Mouse (Mus musculus) heart, embryonic 14.5 days (tissue): ENCODE measurements around the gene Ccdc12. TPM values are rescaled to one million over a fixed set of nuclear protein-coding genes. Genes with fewer than 3 reads are reported as not detected.
A peak's percentile ranks its signal among the peaks of the same experiment; 100 is the strongest.

Experiments
- ATAC-seq: fragments of 200-750 bp; cut with Nextera tagmentation; 2 replicates; pipeline ENCODE4 v1.8.0; 2017; ENCODE audit warnings: low read depth, moderate TSS enrichment; ENCODE audit not compliant: insufficient number of reproducible peaks, insufficient read depth, low FRiP score
- H3K27ac ChIP-seq, 2 experiments: fragments of 200-500 bp in 1 of 2; fragments of 300-500 bp in 1 of 2; sonication (generic) in 1 of 2; replicated peaks in 1 of 2; 2 replicates each; pipeline ENCODE4 v1.5.1; 2012 to 2014; ENCODE audit warnings: low read depth in 2 of 2, low read length in 2 of 2, control low read depth in 1 of 2, mild to moderate bottlenecking in 1 of 2, mixed read lengths in 1 of 2; ENCODE audit not compliant: control insufficient read depth in 1 of 2, insufficient read depth in 1 of 2
- H3K27me3 ChIP-seq: fragments of 300-500 bp; sonication (generic); 2 replicates; pipeline ENCODE4 v1.6.1; 2014; ENCODE audit warnings: mild to moderate bottlenecking, low read length, control low read depth; ENCODE audit not compliant: control insufficient read depth, insufficient read depth
- H3K36me3 ChIP-seq: fragments of 300-500 bp; sonication (generic); 2 replicates; pipeline ENCODE4 v1.6.1; 2014; ENCODE audit warnings: mild to moderate bottlenecking, control low read depth, low read length, mixed read lengths; ENCODE audit not compliant: control insufficient read depth, insufficient read depth
- H3K4me1 ChIP-seq, 2 experiments: fragments of 200-500 bp in 1 of 2; fragments of 300-500 bp in 1 of 2; sonication (generic) in 1 of 2; 2 replicates each; pipeline ENCODE4 v1.6.1; 2012 to 2014; ENCODE audit warnings: low read length in 2 of 2, control low read depth in 1 of 2, mixed read lengths in 1 of 2; ENCODE audit not compliant: control insufficient read depth in 2 of 2, insufficient read depth in 2 of 2
- H3K4me2 ChIP-seq: fragments of 300-500 bp; sonication (generic); 2 replicates; pipeline ENCODE4 v1.6.1; 2014; ENCODE audit warnings: mild to moderate bottlenecking, low read length
- H3K4me3 ChIP-seq, 2 experiments: fragments of 200-500 bp in 1 of 2; fragments of 300-500 bp in 1 of 2; sonication (generic) in 1 of 2; 2 replicates each; pipeline ENCODE4 v1.5.1; 2012 to 2014; ENCODE audit warnings: low read length in 2 of 2, mild to moderate bottlenecking in 2 of 2, control low read depth in 1 of 2, low read depth in 1 of 2, moderate library complexity in 1 of 2; ENCODE audit not compliant: control insufficient read depth in 1 of 2, insufficient read depth in 1 of 2
- H3K9ac ChIP-seq: fragments of 300-500 bp; sonication (generic); 2 replicates; pipeline ENCODE4 v1.6.1; 2014; ENCODE audit warnings: mild to moderate bottlenecking, low read length
- H3K9me3 ChIP-seq: fragments of 300-500 bp; sonication (generic); 2 replicates; pipeline ENCODE4 v1.6.1; 2016; ENCODE audit warnings: low read length, control low read depth; ENCODE audit not compliant: control insufficient read depth
- WGBS: fragments of 180-500 bp; shearing (Covaris S2); extraction: QIAGEN DNeasy Blood & Tissue Kit; methylation state at CpG from one replicate; pipeline ENCODE4 v1.1.7; 2014; 5-methylcytosine and 5-hydroxymethylcytosine counted together
- polyA plus RNA-seq: library from polyadenylated mRNA; unstranded; fragments of >200 nt; fragmentation: Nextera tagmentation; extraction: Ambion mirVana; gene quantifications from 2 replicates; pipeline ENCODE4 v1.2.1, GENCODE M21; 2014

Gene Ccdc12
- polyA plus RNA-seq, 1 experiment from 2014 or later, result 147 TPM

DNA sequence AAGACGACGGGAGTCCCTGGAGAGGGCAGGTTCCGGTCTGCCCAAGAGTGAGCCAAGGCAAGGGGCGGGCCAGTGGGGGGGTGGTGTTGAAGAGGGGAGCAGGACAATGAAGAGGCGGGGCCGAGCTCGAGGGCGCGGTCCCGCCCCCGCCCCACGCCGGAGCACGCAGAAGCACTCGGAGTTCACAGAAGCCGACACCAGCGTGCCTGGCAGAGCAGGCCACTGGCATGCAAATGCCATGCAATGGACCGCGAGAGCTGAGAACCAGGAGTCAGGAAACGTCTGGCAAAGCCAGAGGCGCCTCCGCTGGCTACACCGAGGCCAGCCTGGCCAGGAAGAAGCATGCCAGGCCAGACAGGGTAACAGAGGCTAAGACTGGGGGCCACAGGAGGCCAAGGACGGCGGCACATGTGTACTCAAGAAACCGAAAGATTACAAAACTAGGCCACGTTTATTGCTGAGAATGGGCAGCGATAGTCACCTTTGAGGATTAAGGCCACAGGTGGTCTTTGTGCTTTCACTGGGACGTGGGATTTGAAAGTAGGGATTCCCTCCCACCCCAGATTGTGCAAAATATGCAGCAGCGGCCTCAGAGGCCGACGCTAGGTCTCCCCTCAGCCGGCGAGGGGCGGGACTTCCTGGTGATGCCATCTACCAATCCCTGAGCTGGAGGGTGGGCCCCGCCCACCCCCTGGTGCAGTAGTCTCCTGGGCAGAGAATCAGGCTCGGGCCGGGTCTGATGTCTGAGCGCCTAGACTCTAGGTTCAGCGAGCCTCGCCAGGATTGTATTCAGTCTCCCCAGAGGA is 31.7 kb upstream of the Ccdc12 start, which contains the start of gene Nradd:
TSS of gene Nradd (minus strand) at position 92 of the 806 bp plus-strand sequence.
- Histone ChIP-seq H3K36me3 (peaks cover 39% of the 10 kb centered on the region), H3K4me2 (peak within 1 kb of the TSS; percentile 99), H3K4me3 (peak within 1 kb of the TSS; percentile 60 to 62), H3K9ac (peak within 1 kb of the TSS; percentile 85), H3K4me1 (peaks cover 0 to 10% of the 10 kb centered on the region in 2 experiments; a peak in 3 of 4 replicates), H3K9me3 (no peaks in the 10 kb centered on the region), H3K27ac (peak within 1 kb of the TSS; percentile 82 to 91), H3K27me3 (0 out of 2 replicates have a peak, but pooled peaks cover 3% of the 10 kb centered on the region)
- peak; percentile 89 for ATAC-seq
- under 1% methylated on average over 41 of the region's 41 CpGs for WGBS

DNA sequence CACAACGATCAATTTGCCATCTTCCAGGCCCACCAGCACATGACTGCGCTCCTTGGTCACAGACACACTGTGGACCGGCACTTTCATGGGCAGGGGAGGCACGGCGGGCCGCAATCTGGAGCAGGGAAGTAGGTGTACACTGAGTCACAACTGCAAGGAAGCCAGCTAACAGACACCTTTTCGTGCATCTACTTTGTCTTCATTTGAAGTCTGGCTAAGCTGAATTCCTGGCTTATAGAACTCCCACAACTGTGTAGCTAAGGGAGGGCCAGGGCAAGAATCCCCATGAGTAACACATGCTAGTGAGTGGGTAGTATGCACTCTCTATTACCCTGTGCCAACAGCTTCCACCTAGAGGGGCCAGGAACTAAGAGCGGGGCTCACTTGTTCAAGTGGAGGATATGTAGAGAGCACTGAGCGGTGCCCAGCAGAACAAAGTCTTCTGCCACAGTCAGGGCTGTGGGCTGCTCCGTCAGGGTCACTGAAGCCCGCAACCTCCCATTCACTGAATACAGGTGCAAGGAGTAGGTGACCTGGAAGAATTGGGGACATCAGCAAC is 30.9 kb upstream of the Ccdc12 start:
- peaks cover 34% of the 10 kb centered on the region for H3K36me3 ChIP-seq
- H3K27me3 ChIP-seq, result 0 out of 2 replicates have a peak, but pooled peaks cover 3% of the 10 kb centered on the region
- peaks cover 0 to 10% of the 10 kb centered on the region in 2 experiments; a peak in 3 of 4 replicates for H3K4me1 ChIP-seq
- peak overlapping the region in 1 of 2 experiments; percentile 91; a peak in 1 of 4 replicates for H3K27ac ChIP-seq
- 67% methylated on average over 11 of the region's 11 CpGs for WGBS
- peak overlapping the region; percentile 99 for H3K4me2 ChIP-seq
- H3K9me3 ChIP-seq, result no peaks in the 10 kb centered on the region
- peak overlapping the region; percentile 85 for H3K9ac ChIP-seq
- peak overlapping the region; percentile 60 to 62 for H3K4me3 ChIP-seq
- no peak for ATAC-seq

DNA sequence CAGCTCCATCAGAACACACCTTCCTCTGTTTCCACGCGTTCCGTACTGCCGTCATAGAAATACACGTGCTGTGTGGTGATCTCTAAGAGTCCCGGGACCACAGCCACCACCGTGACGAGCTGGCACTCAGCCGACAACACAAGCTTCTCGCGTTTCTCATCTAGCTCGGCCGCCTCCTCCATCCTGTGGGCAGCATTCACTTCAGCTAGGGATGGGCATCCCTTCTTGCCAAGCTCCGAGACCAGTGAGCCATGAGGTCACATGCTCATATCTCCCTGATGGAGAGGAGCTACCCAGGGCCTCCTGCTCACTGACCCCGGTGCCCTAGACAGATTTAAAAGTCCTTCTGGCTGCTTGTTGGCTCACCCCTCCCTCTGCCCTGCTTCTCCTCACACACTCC is 26.1 kb upstream of the Ccdc12 start:
- no peak for ATAC-seq
- Histone ChIP-seq H3K9ac (no peak overlapping the region), H3K27me3 (0 out of 2 replicates have a peak, but pooled peaks cover 12% of the 10 kb centered on the region), H3K4me2 (no peak overlapping the region), H3K27ac (no peak overlapping the region), H3K4me3 (no peak overlapping the region), H3K36me3 (peaks cover 39% of the 10 kb centered on the region), H3K4me1 (peaks cover 2 to 9% of the 10 kb centered on the region in 2 experiments; a peak in 2 of 4 replicates), H3K9me3 (no peaks in the 10 kb centered on the region)
- 82% methylated on average over 15 of the region's 15 CpGs for WGBS

DNA sequence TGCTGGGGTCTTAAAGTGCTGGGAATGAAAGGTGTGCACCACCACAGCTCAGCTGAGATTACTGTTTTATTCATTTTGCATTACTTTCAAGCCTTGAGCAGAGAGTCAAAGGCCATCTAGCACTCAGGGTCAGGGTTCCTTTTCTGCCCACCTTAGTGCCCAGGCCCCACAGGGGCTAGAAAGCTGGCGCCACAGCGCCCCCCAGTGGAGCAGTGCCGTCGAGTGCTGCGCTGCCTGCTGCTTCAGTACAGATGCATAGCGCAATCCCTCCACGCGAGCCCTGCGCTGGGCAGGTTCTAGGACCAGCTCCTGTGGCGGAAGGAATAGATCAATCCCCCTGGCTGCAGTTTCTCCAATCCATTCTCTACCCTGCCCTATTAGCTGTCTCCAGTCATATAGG is 25.1 kb upstream of the Ccdc12 start:
- Histone ChIP-seq H3K9me3 (no peaks in the 10 kb centered on the region), H3K9ac (no peak overlapping the region), H3K27me3 (peaks cover 14% of the 10 kb centered on the region; the same call in 1 of the 2 replicates), H3K27ac (no peak overlapping the region), H3K4me2 (peak overlapping the region; percentile 57), H3K4me1 (peaks cover 2 to 6% of the 10 kb centered on the region in 2 experiments; a peak in 2 of 4 replicates), H3K36me3 (peaks cover 39% of the 10 kb centered on the region), H3K4me3 (peak overlapping the region in 1 of 2 experiments; percentile 17; a peak in 3 of 4 replicates)
- no peak for ATAC-seq
- WGBS, result 28% methylated on average over 10 of the region's 10 CpGs

DNA sequence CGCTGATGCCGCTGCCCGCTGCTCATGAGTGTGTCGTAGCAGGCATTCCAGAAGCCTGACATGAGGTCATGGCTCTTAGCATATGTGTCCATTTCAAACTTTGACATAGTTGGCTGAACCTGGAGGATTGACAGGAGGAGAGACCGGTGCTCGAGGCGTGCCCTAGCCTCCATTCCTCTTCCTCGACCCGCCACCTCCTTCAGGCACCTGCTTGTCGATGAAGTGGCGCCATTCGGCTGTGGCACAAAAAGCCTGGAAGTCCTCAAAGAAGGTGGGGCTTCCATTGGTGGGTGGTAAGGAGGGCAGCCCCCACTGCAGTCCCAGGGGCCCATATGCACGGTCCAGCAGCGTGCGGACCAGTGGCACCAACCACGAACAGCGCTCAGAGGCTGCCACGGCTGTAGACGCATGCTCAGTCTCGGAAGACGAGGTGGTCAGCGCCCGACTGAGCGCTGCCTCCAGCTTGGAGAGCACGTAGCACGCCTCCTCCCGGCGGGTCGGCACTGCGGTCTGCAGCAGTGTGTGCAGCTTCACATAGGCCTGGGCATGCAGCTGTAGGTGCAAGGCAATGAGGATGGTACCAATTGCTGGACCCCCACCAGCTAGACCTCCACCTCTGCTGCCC is 24.5 kb upstream of the Ccdc12 start:
- 26% methylated on average over 30 of the region's 30 CpGs for WGBS
- no peak overlapping the region for H3K27ac ChIP-seq
- peak overlapping the region; percentile 17 to 19 for H3K4me3 ChIP-seq
- peaks cover 2 to 6% of the 10 kb centered on the region in 2 experiments; a peak in 2 of 4 replicates for H3K4me1 ChIP-seq
- peaks cover 39% of the 10 kb centered on the region for H3K36me3 ChIP-seq
- no peaks in the 10 kb centered on the region for H3K9me3 ChIP-seq
- H3K27me3 ChIP-seq, result peaks cover 14% of the 10 kb centered on the region; the same call in 1 of the 2 replicates
- peak overlapping the region; percentile 57 for H3K4me2 ChIP-seq
- H3K9ac ChIP-seq, result peak overlapping the region; percentile 34; the same call in 1 of the 2 replicates
- no peak; the same call in 1 of the 2 replicates for ATAC-seq

DNA sequence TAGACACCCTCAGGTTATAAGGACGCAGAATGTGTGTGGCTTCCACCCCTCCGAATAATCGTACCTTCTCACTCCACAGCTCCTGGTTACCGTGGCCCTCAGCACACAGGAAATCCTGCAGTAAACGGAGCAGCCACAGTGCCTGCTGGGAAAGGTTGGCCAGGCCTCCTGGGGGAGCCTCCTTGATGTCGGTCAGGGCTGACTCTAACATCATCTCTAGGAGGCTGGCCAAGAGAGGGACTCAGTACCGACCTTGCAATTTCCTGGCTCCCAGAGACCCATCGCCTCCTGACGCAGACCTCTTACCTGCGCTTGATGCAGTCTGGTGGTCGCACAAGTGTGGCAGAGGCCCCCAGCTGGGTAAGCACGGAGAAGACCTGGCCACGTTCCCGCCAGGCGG is 23.6 kb upstream of the Ccdc12 start:
- Histone ChIP-seq H3K4me3 (no peak overlapping the region), H3K27me3 (peaks cover 14% of the 10 kb centered on the region; the same call in 1 of the 2 replicates), H3K9ac (no peak overlapping the region), H3K36me3 (peaks cover 36% of the 10 kb centered on the region), H3K4me1 (peaks cover 2 to 6% of the 10 kb centered on the region in 2 experiments; a peak in 2 of 4 replicates), H3K4me2 (no peak overlapping the region), H3K9me3 (no peaks in the 10 kb centered on the region), H3K27ac (no peak overlapping the region)
- no peak for ATAC-seq
- WGBS, result 83% methylated on average over 15 of the region's 15 CpGs

DNA sequence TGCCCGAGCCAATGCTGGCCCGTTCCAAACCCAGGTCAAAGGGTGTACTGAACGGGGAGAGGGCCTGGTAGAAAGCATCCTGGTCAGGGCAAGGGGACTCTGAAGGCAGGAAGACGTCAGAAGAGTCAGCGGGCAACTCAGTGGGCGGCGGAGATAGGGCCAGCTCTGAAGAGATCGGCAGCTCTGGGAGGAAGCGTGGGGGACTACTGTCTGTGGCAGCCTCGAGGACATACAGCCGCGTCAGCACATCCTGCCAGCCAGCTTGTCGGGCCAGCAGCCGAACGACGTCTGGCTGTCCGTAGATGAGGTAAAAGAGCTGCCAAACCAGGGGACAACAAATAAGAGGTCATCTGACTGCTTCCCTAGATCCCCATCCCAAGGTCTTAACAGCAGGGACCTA is 22.4 kb upstream of the Ccdc12 start:
- no peak overlapping the region for H3K9ac ChIP-seq
- WGBS, result 67% methylated on average over 17 of the region's 17 CpGs
- no peak for ATAC-seq
- no peak overlapping the region for H3K27ac ChIP-seq
- H3K36me3 ChIP-seq, result peaks cover 28% of the 10 kb centered on the region
- no peak overlapping the region for H3K4me3 ChIP-seq
- peaks cover 14% of the 10 kb centered on the region; the same call in 1 of the 2 replicates for H3K27me3 ChIP-seq
- H3K4me1 ChIP-seq, result peaks cover 2 to 6% of the 10 kb centered on the region in 2 experiments; a peak in 2 of 4 replicates
- H3K4me2 ChIP-seq, result no peak overlapping the region
- no peaks in the 10 kb centered on the region for H3K9me3 ChIP-seq
